Mouse (Mus musculus): ENCODE data around the gene Atp2a1.
"Not testable (repeated sequence)": the region's sequence is repeated elsewhere in the genome, so short reads cannot be mapped to it uniquely, and the experiment has no call there.

Gene Atp2a1

GRCm38 (mm10) chr7:126411061-126411460 is 51.8 kb downstream of the Atp2a1 start:
- DNase-seq (ENCODE audit: low read depth, low spot score): no peak

DNA sequence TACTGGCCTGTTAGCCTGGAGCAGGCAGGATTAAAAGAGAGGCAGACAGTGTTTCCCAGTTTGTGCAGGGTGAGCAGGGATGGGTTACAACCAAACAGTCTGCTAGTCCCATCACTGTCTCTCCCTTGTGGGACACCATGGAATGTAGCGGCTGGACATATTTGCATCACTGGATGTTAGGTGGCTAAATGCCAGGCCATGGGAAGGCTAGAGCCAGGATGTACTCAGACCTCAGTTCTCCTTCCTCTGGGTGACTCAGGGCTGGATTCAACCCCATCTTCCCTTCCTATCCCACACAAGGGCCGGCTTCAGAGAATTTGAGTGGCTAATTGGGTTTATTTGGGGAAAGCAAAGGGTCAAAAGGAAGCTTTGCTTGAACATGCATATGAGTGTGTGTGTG is 54.2 kb downstream of the Atp2a1 start:
- no peak for DNase-seq (ENCODE audit: low read depth, low spot score)

GRCm38 (mm10) chr7:126402518-126402917 is 60.4 kb downstream of the Atp2a1 start:
- DNase-seq (ENCODE audit: low read depth, low spot score): not testable (repeated sequence)

GRCm38 (mm10) chr7:126399548-126399947 is 63.4 kb downstream of the Atp2a1 start:
- peak; percentile 88 for DNase-seq (ENCODE audit: low read depth, low spot score)

DNA sequence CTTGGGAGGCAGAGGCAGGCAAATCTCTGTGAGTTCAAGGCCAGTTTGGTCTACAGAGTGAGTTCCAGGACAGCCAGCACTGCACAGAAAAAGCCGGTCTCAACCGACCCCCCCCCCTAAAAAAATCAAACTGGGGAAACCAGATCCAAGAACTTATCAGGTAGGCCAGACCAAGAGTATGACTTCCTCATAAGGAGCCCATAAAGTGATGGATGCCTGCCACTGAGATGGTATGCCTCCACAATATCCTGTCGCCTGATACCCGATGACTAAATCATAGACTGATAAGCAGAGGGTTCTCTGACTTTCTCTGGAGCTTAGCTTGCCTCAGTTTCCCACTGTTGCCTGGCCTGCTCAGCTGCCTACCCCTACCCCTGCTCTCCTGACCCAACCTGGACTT is 65.1 kb downstream of the Atp2a1 start:
- DNase-seq (ENCODE audit: low read depth, low spot score): no peak

DNA sequence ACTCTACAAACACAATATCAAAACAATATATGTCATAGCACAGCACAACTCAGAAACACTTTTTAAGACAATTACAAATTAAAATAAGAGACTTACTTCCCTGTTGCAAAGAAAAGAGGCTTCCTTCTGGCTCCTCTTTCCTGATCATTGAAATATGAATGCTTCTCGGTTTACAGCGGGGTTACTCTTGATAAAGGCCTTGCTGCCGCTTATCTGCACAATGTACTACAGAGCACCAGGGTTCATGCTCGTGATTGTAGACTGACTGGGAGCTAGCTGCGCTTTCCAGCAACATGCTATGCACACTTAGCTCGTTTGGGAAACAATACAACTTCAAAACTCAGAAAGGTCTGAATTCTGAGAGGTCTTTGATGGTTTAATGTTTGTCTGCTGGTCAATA is 65.7 kb downstream of the Atp2a1 start:
- DNase-seq (ENCODE audit: low read depth, low spot score): no peak

- peak; percentile 99 for DNase-seq (ENCODE audit: low read depth, low spot score)
Observed at GRCm38 (mm10) chr7:126396298-126397119, 66.4 kb downstream of the Atp2a1 start, which contains the start of gene Nfatc2ip. Gene Nfatc2ip (minus strand): TSS chr7:126396737.

Measured in ES-CJ7 (cell line).